Mouse (Mus musculus) thymus, postnatal 4 days (tissue): ENCODE results near the gene Il34.
A peak's percentile ranks its signal among the peaks of the same experiment; 100 is the strongest.
"Not testable (repeated sequence)": the region's sequence is repeated elsewhere in the genome, so short reads cannot be mapped to it uniquely, and the experiment has no call there.

Experiments
- DNase-seq: peaks from one replicate; pipeline ENCODE4 v3.0.0; 2021

Il34 gene

GRCm38 (mm10) chr8:110809831-110810230 lies 4.1 kb upstream of the Il34 start:
- DNase-seq, result no peak

GRCm38 (mm10) chr8:110808495-110809472 lies 3.1 kb upstream of the Il34 start:
- DNase-seq, result no peak

- DNase-seq, result peak; percentile 41
Observed at GRCm38 (mm10) chr8:110806146-110806545, 422 bp upstream of the Il34 start.

- peak; percentile 35 for DNase-seq
Observed at GRCm38 (mm10) chr8:110804825-110805514, 754 bp downstream of the Il34 start.

GRCm38 (mm10) chr8:110803856-110804255 lies 1.9 kb downstream of the Il34 start:
- DNase-seq, result peak; percentile 52

- DNase-seq, result no peak
Observed at GRCm38 (mm10) chr8:110802988-110803387, 2.7 kb downstream of the Il34 start.

GRCm38 (mm10) chr8:110797086-110797485 lies 8.6 kb downstream of the Il34 start:
- no peak for DNase-seq

GRCm38 (mm10) chr8:110794363-110794965 lies 11.3 kb downstream of the Il34 start:
- DNase-seq, result no peak

- DNase-seq, result no peak
Observed at GRCm38 (mm10) chr8:110793936-110794335, 11.8 kb downstream of the Il34 start.

GRCm38 (mm10) chr8:110793511-110793910 lies 12.2 kb downstream of the Il34 start:
- DNase-seq, result no peak

- no peak for DNase-seq
Observed at GRCm38 (mm10) chr8:110792574-110793200, 13.0 kb downstream of the Il34 start.

GRCm38 (mm10) chr8:110791164-110791563 lies 14.6 kb downstream of the Il34 start:
- no peak for DNase-seq

- no peak for DNase-seq
Observed at GRCm38 (mm10) chr8:110790270-110790669, 15.5 kb downstream of the Il34 start.

GRCm38 (mm10) chr8:110789571-110789970 lies 16.2 kb downstream of the Il34 start:
- DNase-seq, result no peak

GRCm38 (mm10) chr8:110788981-110789380 lies 16.7 kb downstream of the Il34 start:
- DNase-seq, result no peak

- DNase-seq, result no peak
Observed at GRCm38 (mm10) chr8:110787411-110787954, 18.2 kb downstream of the Il34 start.

GRCm38 (mm10) chr8:110786934-110787333 lies 18.8 kb downstream of the Il34 start:
- no peak for DNase-seq

- not testable (repeated sequence) for DNase-seq
Observed at GRCm38 (mm10) chr8:110786501-110786900, 19.2 kb downstream of the Il34 start.

GRCm38 (mm10) chr8:110785366-110785765 lies 20.4 kb downstream of the Il34 start:
- no peak for DNase-seq

GRCm38 (mm10) chr8:110779924-110780718 lies 25.6 kb downstream of the Il34 start:
- no peak for DNase-seq

- DNase-seq, result no peak
Observed at GRCm38 (mm10) chr8:110776335-110776734, 29.4 kb downstream of the Il34 start.

GRCm38 (mm10) chr8:110775721-110776120 lies 30.0 kb downstream of the Il34 start:
- no peak for DNase-seq
